Mouse (Mus musculus) R1 (cell line): ENCODE measurements around the gene Vasn.
A peak's percentile ranks its signal among the peaks of the same experiment; 100 is the strongest.

Experiments used
- DNase-seq: peaks from one replicate; pipeline ENCODE4 v3.0.0-alpha.2; 2018; ENCODE audit warnings: low read depth, low spot score

Gene Vasn

DNA sequence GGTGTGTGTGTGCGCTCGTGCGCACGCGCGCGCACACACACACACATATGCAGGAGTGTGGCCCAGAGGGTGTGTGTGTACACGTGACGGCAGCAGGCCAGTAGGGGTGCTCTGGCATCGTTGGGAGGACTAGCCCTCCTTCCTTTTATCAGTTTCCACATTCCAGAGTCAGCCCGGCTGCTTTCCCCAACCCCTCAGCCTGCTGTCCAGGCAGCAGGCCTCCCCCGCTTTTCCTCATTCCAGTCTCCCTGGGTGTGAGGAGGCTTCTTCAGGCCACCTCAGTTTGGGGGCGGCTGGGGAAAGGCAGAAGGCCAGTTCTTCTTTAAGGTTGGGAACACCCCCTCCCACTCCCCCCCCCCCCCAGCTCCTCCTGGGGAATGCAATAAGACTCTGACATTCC is 2.4 kb downstream of the Vasn start:
- peak; percentile 81 for DNase-seq

DNA sequence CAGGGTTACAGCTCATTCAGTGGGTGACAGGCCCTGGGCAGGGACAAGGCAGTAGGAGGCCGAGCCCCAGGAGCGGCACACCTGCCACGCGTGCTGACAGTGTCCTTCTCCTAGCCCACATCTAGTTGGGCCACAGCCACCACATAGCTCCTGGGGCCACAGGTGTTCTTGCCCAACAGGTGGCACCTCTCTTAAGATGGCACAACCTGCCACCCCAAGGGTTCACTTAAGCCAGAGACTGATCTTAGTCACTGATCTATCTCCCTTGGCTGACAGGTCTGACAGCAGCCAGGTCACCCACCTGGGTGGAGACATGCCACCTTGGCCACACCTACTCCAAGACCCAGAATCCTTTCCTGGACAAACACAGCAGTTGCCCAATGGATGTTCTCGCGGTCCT is 3.2 kb downstream of the Vasn start:
- no peak for DNase-seq

- DNase-seq = no peak
These were observed 4.1 kb downstream of the Vasn start for GRCm38 (mm10) chr16:4643670-4644419.

- DNase-seq = no peak
These were observed 6.1 kb downstream of the Vasn start for GRCm38 (mm10) chr16:4645867-4646266.

DNA sequence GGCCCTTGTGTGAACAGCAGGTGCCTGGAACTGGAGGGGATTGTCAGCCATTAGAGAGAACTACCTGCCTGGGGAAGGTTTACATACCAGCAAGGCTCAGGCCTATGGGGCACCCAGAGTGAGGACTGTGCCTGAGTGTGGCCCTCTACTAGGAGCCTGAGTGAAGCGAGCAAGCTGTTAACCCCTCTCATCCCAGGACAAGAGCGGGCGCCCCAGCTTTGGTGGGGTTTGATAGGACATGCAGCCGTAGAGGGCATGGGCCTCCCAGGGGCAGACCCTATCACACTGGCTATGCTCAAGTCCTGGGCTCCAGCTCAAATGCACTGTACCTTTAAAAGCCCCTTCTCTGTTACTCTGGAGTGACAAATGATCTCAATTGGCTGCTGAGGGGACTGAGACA is 7.1 kb downstream of the Vasn start:
- DNase-seq = no peak

DNA sequence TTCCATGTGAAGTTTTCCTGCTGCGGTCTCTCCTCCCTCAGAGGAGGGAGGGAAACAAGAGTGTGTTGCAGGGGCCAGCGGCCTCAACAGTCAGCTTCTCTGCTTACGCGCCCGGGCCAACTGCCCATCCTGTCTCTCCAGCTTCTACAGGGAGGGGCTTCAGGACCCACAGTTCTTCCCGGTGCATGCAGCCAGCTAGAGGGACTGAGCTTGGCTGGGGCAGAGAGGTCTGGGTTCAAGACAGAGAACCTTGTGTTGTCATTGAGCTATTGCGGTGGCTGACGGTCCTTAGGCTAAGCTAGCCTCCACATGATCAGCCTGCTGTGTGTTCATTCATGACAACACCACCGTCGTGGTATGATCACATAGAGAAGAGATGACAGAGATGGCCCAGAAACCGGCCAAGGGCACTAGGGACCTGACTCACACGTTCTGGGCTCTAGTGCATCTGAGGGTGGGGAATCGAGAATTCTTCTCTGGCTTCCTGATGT is 8.0 kb downstream of the Vasn start:
- DNase-seq = no peak

GRCm38 (mm10) chr16:4648416-4649023 is 8.8 kb downstream of the Vasn start:
- peak; percentile 44 for DNase-seq

- no peak for DNase-seq
These were observed 9.5 kb downstream of the Vasn start for GRCm38 (mm10) chr16:4649211-4649610.

- no peak for DNase-seq
These were observed 10.0 kb downstream of the Vasn start for GRCm38 (mm10) chr16:4649692-4650091.

GRCm38 (mm10) chr16:4650161-4650560 is 10.4 kb downstream of the Vasn start:
- DNase-seq = no peak

DNA sequence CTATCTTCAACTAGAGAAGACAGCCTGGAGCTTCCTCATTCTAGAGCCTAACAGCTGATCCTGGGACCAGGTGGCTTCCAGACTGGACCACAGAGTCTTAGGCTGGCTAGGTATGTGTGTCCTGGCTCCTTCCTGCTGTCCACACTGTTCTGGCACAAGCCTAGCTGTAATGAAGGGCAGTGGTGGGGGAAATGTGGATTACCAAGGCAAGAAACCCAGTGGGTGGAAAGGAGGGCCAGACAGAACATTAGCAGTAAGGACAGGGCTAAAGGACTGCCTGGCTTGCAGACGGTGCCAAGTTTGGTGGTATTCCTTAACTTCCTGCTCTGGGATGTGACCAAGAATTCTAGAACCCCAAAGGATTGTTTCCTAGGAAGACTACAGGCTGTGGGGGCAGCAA is 11.3 kb downstream of the Vasn start:
- no peak for DNase-seq

DNA sequence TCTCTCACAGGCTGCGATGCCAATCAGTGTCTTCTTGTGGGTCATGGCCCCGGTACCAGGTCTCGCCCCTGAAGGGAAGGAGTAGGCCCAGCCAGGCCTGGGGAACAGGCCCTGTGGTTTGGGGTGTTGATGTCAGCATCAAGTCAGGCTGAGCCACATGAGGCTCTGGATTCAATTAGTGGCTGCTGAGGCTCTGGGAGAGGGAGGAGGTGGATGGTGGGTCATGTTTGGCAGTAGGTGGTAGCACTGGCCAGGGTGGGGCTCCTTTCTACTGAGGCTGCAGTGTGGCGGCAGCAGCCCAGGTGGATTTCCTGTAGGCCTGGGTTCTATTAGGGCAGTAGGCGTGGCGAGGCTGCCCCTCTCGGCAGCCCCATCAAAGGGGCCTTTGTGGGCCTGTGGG is 11.9 kb downstream of the Vasn start:
- DNase-seq = no peak

- DNase-seq = no peak
These were observed 13.1 kb downstream of the Vasn start for GRCm38 (mm10) chr16:4652707-4653416.

GRCm38 (mm10) chr16:4654706-4655105 is 15.0 kb downstream of the Vasn start:
- no peak for DNase-seq

GRCm38 (mm10) chr16:4655251-4655734 is 15.6 kb downstream of the Vasn start:
- DNase-seq = no peak

DNA sequence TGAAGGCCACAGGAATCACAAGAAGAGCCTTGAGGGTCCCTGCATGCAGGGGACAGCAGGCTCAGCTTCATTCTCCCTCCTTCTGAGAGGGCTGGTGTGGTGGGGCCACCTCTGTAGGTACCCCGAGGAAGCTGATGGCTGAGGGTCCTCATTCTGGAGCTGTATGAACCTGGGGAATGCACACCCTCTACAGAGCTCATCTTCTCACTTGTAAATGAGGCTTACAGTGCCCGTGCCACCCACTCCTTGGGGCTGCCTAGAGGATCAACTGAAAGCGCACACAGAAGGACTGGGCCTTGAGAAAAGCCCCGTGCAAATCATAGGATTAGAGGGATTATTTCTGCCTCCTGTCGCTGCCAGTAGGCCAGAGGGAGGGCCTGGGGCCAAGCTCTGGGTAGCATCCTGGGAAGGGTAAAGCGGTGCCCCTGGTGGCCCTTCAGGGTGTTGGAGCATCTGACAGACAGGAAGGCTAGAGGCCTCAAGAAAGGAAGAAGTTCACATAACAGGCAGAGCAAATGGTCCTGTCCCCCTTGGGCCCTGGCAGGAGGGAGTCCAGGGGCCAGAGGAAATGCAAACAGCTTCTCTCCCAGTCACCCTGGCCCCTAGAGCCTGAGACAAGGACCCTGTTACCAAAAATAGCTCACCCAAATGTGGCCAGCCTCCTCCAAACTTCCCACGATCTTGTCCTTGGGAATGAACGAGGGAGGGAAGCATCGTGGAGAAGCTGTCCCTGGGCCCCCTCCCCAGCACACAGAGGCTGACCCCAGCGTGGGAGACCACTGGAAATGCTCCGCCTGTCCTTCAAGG is 16.2 kb downstream of the Vasn start:
- no peak for DNase-seq

- DNase-seq = no peak
These were observed 16.9 kb downstream of the Vasn start for GRCm38 (mm10) chr16:4656571-4657081.

DNA sequence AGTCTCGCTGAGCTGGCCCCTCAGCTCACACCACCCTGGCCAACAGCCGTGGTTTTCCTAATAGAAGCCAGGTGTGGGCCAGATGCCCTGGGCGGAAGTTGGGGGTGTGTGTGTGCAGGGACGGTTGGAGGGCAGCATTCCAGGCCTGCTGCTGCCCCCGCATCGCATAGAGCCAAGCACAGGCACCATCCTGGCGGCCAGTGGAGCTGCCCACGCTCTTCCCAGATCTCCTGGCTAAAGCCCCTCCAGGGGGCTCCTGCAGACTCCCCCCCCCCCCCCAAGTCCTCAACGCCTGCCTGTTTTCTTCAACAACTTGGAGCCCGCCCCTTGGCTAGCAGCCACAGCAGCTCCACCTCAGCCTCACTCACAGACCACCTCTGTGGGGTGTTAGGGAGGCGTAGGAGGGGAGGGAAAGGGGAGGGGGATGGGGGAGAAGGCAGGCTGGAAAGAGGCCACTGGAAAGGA is 19.1 kb downstream of the Vasn start:
- peak; percentile 33 for DNase-seq

DNA sequence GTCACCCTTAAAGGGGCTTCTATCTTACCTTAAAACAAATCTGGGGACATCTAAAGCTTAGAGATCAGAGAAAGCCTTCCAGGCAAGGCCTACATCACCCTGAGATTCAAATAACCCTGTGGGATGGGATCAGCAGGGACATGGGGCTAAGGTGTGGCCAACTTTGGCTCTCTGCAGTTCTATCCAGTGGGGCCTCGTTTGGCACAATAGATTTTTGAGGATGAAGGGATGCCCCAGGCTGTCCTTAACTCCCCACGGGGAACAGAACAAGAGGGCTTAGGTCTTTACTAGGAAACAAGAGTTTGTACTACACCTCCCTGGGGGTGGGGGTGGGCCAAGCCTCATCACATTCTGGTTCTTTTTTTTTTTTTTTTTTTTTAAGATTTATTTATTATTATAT is 19.6 kb downstream of the Vasn start:
- peak; percentile 27 for DNase-seq

- DNase-seq = no peak
These were observed 21.9 kb downstream of the Vasn start for GRCm38 (mm10) chr16:4661605-4662004.

DNA sequence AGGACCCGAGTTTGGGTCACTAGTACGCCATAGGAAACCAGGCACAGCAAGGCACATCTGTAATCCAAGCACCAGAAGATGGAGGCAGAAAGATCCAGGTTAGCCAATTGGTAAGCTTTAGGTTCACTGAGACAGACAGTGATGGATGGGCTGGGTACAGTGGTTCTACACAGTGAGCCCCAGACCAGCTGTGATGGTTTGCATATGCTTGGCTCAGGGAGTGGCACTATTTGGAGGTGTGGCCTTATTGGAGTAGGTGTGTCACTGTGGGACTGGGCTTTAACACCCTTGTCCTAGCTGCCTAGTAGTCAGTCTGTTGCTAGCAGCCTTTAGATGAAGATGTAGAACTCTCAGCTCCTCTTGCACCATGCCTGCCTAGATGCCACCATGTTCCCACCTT is 24.1 kb downstream of the Vasn start:
- peak; percentile 57 for DNase-seq
